Mouse (Mus musculus) spleen, adult 2 months (tissue): ENCODE data around the gene Tmem200b.

Experiments
- CTCF ChIP-seq: fragments of 200-500 bp; IDR thresholded peaks from 2 replicates; pipeline ENCODE4 v1.5.1; 2011; ENCODE audit warnings: mild to moderate bottlenecking, inconsistent platforms; ENCODE audit not compliant: insufficient read depth, insufficient read length, insufficient replicate concordance; ENCODE audit errors: extremely low read depth
- POLR2A ChIP-seq: fragments of 200-500 bp; IDR thresholded peaks from 2 replicates; pipeline ENCODE4 v1.6.1; 2011; ENCODE audit warnings: low read depth, low read length, inconsistent platforms

GRCm38 (mm10) chr4:131881306-131881705 is 40.3 kb upstream of the Tmem200b start:
- TF ChIP-seq POLR2A (no peak), CTCF (no peak)
